Mouse (Mus musculus) kidney, postnatal 0 days (tissue): Measurements from ENCODE around the gene Npas2. TPM values are rescaled to one million over a fixed set of nuclear protein-coding genes. Genes with fewer than 3 reads are reported as not detected.

Source experiments
- ATAC-seq: fragments of 200-750 bp; cut with Nextera tagmentation; replicated peaks from 2 replicates; pipeline ENCODE4 v1.8.0; 2017; ENCODE audit warnings: low read depth, moderate number of reproducible peaks, moderate TSS enrichment, moderate library complexity; ENCODE audit not compliant: low FRiP score
- DNase-seq: peaks from one replicate; pipeline ENCODE4 v3.0.0-alpha.2; 2016; ENCODE audit warnings: low spot score
- H3K27ac ChIP-seq: fragments of 300-500 bp; sonication (generic); 2 replicates; pipeline ENCODE4 v1.5.1; 2014; ENCODE audit warnings: mild to moderate bottlenecking
- H3K27me3 ChIP-seq: fragments of 300-500 bp; sonication (generic); 2 replicates; pipeline ENCODE4 v1.6.1; 2014; ENCODE audit warnings: low read length, mixed read lengths; ENCODE audit not compliant: insufficient read depth
- H3K36me3 ChIP-seq: fragments of 300-500 bp; sonication (generic); 2 replicates; pipeline ENCODE4 v1.6.1; 2014; ENCODE audit warnings: low read length, mixed read lengths; ENCODE audit not compliant: insufficient read depth
- H3K4me1 ChIP-seq: fragments of 300-500 bp; sonication (generic); replicated peaks from 2 replicates; pipeline ENCODE4 v1.6.1; 2014; ENCODE audit warnings: antibody characterized with exemption, low read length, mixed read lengths; ENCODE audit not compliant: insufficient read depth
- H3K4me2 ChIP-seq: fragments of 300-500 bp; sonication (generic); 2 replicates; pipeline ENCODE4 v1.6.1; 2014; ENCODE audit warnings: mild to moderate bottlenecking, low read length, moderate library complexity, mixed read lengths
- H3K4me3 ChIP-seq: fragments of 300-500 bp; sonication (generic); replicated peaks from 2 replicates; pipeline ENCODE4 v1.5.1; 2014; ENCODE audit warnings: low read depth, low read length
- H3K9ac ChIP-seq: fragments of 300-500 bp; sonication (generic); 2 replicates; pipeline ENCODE4 v1.6.1; 2014; ENCODE audit warnings: low read depth, low read length
- H3K9me3 ChIP-seq: fragments of 300-500 bp; sonication (generic); replicated peaks from 2 replicates; pipeline ENCODE4 v1.6.1; 2016; ENCODE audit warnings: low read length, inconsistent platforms, mixed read lengths
- CTCF ChIP-seq: IDR thresholded peaks from 2 replicates; pipeline ENCODE4 v1.5.1; 2016; ENCODE audit warnings: antibody characterized with exemption, low read depth, mild to moderate bottlenecking, moderate library complexity
- WGBS: fragments of 180-500 bp; shearing (Covaris S2); extraction: QIAGEN DNeasy Blood & Tissue Kit; methylation state at CpG from one replicate; pipeline ENCODE4 v1.1.7; 2014; 5-methylcytosine and 5-hydroxymethylcytosine counted together
- polyA plus RNA-seq: library from polyadenylated mRNA; unstranded; fragments of >200 nt; fragmentation: Nextera tagmentation; extraction: Ambion mirVana; gene quantifications from 2 replicates; pipeline ENCODE4 v1.2.1, GENCODE M21; 2015

The Npas2 gene
- polyA plus RNA-seq, 1 experiment from 2014 or later, result 1.4 TPM

DNA sequence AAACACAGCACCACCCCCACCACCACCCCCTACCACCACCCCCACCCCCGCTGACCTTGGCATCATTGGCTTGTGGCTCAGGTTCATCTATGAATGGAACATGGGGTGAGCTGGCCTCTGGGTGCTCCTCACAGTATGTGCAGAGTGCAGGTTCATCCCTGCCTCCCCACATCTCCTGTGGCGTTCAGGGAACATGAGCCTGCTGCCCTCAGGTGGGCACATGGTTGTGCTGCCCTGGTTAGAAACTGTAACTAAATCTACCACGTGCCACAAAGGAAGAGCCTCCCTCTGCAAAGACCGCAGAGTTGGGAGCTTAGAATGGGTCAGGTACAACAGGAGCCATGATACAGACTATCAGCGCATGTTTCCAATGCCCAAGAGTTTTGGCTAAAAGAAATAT lies 149.7 kb downstream of the Npas2 start:
- no peaks in the 10 kb centered on the region for H3K9me3 ChIP-seq
- ATAC-seq (no peak), DNase-seq (no peak)
- H3K4me2 ChIP-seq, result no peak overlapping the region
- H3K4me3 ChIP-seq, result no peak overlapping the region
- H3K27me3 ChIP-seq, result no peaks in the 10 kb centered on the region
- H3K36me3 ChIP-seq, result no peaks in the 10 kb centered on the region
- no peak overlapping the region for H3K27ac ChIP-seq
- no peaks in the 10 kb centered on the region; the same call in 1 of the 2 replicates for H3K4me1 ChIP-seq
- 77% methylated on average over 5 of the region's 5 CpGs for whole genome bisulfite sequencing
- H3K9ac ChIP-seq, result no peak overlapping the region
- TF ChIP-seq CTCF, result peak; percentile 36; the same call in 1 of the 2 replicates

GRCm38 (mm10) chr1:39344981-39345600 lies 151.6 kb downstream of the Npas2 start:
- H3K36me3 ChIP-seq, result no peaks in the 10 kb centered on the region
- H3K4me3 ChIP-seq, result no peak overlapping the region
- no peaks in the 10 kb centered on the region for H3K27me3 ChIP-seq
- H3K9me3 ChIP-seq, result no peaks in the 10 kb centered on the region
- H3K9ac ChIP-seq, result no peak overlapping the region
- ATAC-seq (no peak), DNase-seq (peak; percentile 50)
- no peak overlapping the region for H3K27ac ChIP-seq
- no peaks in the 10 kb centered on the region for H3K4me1 ChIP-seq
- WGBS, result 72% methylated on average over 21 of the region's 21 CpGs
- no peak overlapping the region for H3K4me2 ChIP-seq
- TF ChIP-seq CTCF, result peak; percentile 63

GRCm38 (mm10) chr1:39349001-39349400 lies 155.5 kb downstream of the Npas2 start:
- 52% methylated on average over 1 of the region's 1 CpGs for WGBS
- H3K4me1 ChIP-seq, result no peaks in the 10 kb centered on the region
- DNase-seq, result no peak

DNA sequence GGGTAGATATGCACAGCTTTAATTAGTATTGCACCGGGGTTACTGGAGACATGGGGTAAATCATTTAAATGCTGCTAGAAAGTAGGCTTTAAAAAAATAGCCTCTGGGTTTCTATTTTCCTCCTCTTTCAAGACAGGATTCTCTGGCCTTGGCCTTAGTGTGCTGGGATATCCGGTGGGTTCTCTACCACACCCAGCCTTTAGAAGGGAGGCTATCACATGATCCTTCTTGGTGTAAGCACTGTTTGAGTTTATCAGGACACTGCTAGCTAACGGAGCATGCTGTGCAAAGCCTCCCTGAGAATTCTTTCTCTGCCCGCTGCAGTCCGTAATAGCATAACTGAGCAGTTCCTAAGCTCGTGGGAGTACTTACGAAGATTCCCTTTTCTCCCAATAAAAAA lies 155.9 kb downstream of the Npas2 start:
- no peaks in the 10 kb centered on the region for H3K4me1 ChIP-seq
- WGBS, result 64% methylated on average over 7 of the region's 7 CpGs
- no peak overlapping the region for H3K9ac ChIP-seq
- no peaks in the 10 kb centered on the region for H3K9me3 ChIP-seq
- no peak overlapping the region for H3K4me2 ChIP-seq
- DNase-seq (no peak), ATAC-seq (no peak)
- TF ChIP-seq CTCF, result no peak
- H3K4me3 ChIP-seq, result no peak overlapping the region
- H3K36me3 ChIP-seq, result no peaks in the 10 kb centered on the region
- no peak overlapping the region for H3K27ac ChIP-seq
- no peaks in the 10 kb centered on the region for H3K27me3 ChIP-seq

More at GRCm38 (mm10) chr1:39349001-39349400, 155.5 kb downstream of the Npas2 start:
- Histone ChIP-seq H3K9me3 (no peaks in the 10 kb centered on the region), H3K27ac (no peak overlapping the region), H3K4me2 (no peak overlapping the region), H3K36me3 (no peaks in the 10 kb centered on the region), H3K9ac (no peak overlapping the region), H3K4me3 (no peak overlapping the region), H3K27me3 (no peaks in the 10 kb centered on the region)
- no peak for TF ChIP-seq CTCF
- no peak for ATAC-seq

DNA sequence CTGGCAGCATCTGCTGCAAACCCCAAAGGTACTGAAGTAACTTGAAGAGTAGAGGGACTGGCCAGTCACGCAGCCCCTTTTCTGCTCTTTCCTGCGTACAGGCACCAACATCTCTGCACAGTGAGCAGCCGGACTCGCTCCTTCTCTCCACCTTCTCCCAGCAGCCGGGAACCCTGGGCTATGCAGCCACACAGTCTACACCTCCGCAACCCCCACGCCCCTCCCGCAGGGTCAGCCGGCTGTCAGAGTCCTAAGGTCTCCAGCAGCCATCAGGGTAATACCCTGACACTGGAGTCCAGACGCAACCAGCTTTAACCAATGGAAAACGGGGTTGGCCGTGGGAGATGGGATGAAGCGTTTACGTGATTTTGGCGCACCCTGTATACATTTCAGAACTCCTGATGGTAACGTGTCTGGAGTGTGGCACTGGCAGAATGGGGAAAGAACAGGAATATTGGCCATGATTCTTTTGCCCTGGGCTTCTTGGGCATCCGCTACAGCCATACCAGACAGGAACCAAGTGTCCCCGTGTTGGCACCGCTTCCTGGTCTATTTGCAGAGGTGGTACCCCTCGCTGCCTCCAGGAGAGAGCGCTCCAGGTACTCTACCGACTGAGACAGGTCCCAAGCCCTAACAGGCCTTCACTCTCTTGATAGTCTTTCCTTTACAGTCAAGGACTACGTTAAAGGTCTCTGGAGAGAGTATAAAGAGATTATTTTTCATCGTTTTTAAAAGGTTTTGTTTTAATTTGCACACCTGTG lies 168.4 kb downstream of the Npas2 start:
- H3K36me3 ChIP-seq, result no peaks in the 10 kb centered on the region
- H3K27ac ChIP-seq, result no peak overlapping the region
- no peaks in the 10 kb centered on the region for H3K27me3 ChIP-seq
- no peak overlapping the region for H3K4me3 ChIP-seq
- DNase-seq (peak; percentile 24), ATAC-seq (peak; percentile 47; the same call in 1 of the 2 replicates)
- H3K4me1 ChIP-seq, result 0 out of 2 replicates have a peak, but pooled peaks cover 3% of the 10 kb centered on the region
- H3K4me2 ChIP-seq, result peak overlapping the region; percentile 45
- 0 out of 2 replicates have a peak overlapping the region, but pooled peaks have one; percentile 8 for H3K9ac ChIP-seq
- H3K9me3 ChIP-seq, result no peaks in the 10 kb centered on the region
- 39% methylated on average over 24 of the region's 24 CpGs for WGBS
- TF ChIP-seq CTCF, result peak; percentile 47

DNA sequence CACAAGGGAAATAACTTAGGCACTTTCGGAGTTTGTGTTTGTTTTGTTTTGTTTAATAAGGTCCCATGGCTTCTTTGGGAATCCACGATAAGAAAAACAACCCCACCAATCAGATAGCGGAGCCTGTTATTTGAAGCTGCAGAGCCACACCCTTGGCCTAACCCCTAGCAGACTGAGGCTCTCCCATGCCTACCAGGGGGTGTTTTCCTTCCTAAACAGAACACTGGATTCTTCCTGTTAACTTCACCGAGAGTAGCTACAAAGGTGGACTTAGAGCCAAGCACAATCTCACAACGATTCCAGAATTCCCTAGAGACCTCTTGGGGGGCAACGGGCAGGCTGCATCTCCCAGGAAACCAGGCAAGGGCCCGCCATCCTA lies 169.0 kb downstream of the Npas2 start:
- Histone ChIP-seq H3K36me3 (no peaks in the 10 kb centered on the region), H3K4me1 (0 out of 2 replicates have a peak, but pooled peaks cover 3% of the 10 kb centered on the region), H3K4me2 (no peak overlapping the region), H3K9me3 (no peaks in the 10 kb centered on the region), H3K9ac (no peak overlapping the region), H3K4me3 (no peak overlapping the region), H3K27ac (no peak overlapping the region), H3K27me3 (no peaks in the 10 kb centered on the region)
- ATAC-seq (no peak), DNase-seq (no peak)
- no peak for TF ChIP-seq CTCF
- 49% methylated on average over 7 of the region's 7 CpGs for WGBS
